Mouse (Mus musculus) left cerebral cortex, adult 2 months (tissue): ENCODE data around the gene Ms4a18. TPM values are rescaled to one million over a fixed set of nuclear protein-coding genes. Genes with fewer than 3 reads are reported as not detected.
A peak's percentile ranks its signal among the peaks of the same experiment; 100 is the strongest.
"Not testable (repeated sequence)": the region's sequence is repeated elsewhere in the genome, so short reads cannot be mapped to it uniquely, and the experiment has no call there.

Experiments used
- DNase-seq, 2 experiments: peaks; one replicate each; pipeline ENCODE4 v3.0.0; 2021 to 2022; ENCODE audit warnings: low spot score in 2 of 2, mixed read lengths in 1 of 2; ENCODE audit errors: extremely low spot score in 1 of 2
- H3K27ac ChIP-seq: fragments of 200-600 bp; 2 replicates; pipeline ENCODE4 v1.8.1; 2022
- H3K4me3 ChIP-seq: fragments of 200-600 bp; 2 replicates; pipeline ENCODE4 v1.8.1; 2022
- CTCF ChIP-seq: fragments of 200-600 bp; IDR thresholded peaks from 2 replicates; pipeline ENCODE4 v1.8.1; 2022; ENCODE audit warnings: antibody characterized with exemption, mild to moderate bottlenecking, moderate library complexity
- intact Hi-C: fragments of 180-260 bp; cut with DNase I; formaldehyde crosslinking; loops from one replicate; pipeline ENCODE4 v1.15.1; 2025
- long read RNA-seq, 2 experiments: library from polyadenylated mRNA; stranded (forward); transcript quantifications; one replicate each; pipeline ENCODE4 v2.0.0; 2021; ENCODE audit warnings: borderline mapping rate in 2 of 2
- total RNA-seq, 2 experiments: library from RNA; stranded (reverse); gene quantifications; 2 replicates each; pipeline ENCODE4 v1.2.3; 2021

Ms4a18 gene
- not detected for total RNA-seq
- long read RNA-seq, experiment 1 = 0 reads
- long read RNA-seq, experiment 2 = 0 reads

- intact Hi-C loops = no loop called here
- DNase-seq = no peak
- no peak within 1 kb of the TSS for H3K4me3 ChIP-seq
- TF ChIP-seq CTCF = no peak
- no peak within 1 kb of the TSS for H3K27ac ChIP-seq
Observed at GRCm38 (mm10) chr19:11017891-11018290, at the start of gene Ms4a18. Gene Ms4a18, minus strand, starts transcription at chr19:11018031.

- Histone ChIP-seq H3K4me3 (no peak overlapping the region), H3K27ac (no peak overlapping the region)
- no peak for DNase-seq
- intact Hi-C loops = no loop called here
- no peak for TF ChIP-seq CTCF
Observed at GRCm38 (mm10) chr19:11065202-11065875, 47.5 kb upstream of the Ms4a18 start.

- Histone ChIP-seq H3K4me3 (no peak overlapping the region), H3K27ac (no peak overlapping the region)
- no peak for DNase-seq
- TF ChIP-seq CTCF = no peak
- intact Hi-C loops = no loop called here
Observed at GRCm38 (mm10) chr19:11060900-11061299, 43.1 kb upstream of the Ms4a18 start.

GRCm38 (mm10) chr19:11059967-11060366, 42.1 kb upstream of the Ms4a18 start:
- H3K4me3 ChIP-seq = no peak overlapping the region
- TF ChIP-seq CTCF = no peak
- no peak overlapping the region for H3K27ac ChIP-seq
- intact Hi-C loops = no loop called here
- no peak for DNase-seq

- H3K27ac ChIP-seq, intact Hi-C loops, DNase-seq, H3K4me3 ChIP-seq: not testable (repeated sequence)
Observed at GRCm38 (mm10) chr19:11055700-11056099, 37.9 kb upstream of the Ms4a18 start.

- no peak overlapping the region for H3K4me3 ChIP-seq
- H3K27ac ChIP-seq = no peak overlapping the region
- TF ChIP-seq CTCF = no peak
- intact Hi-C loops = no loop called here
- DNase-seq = no peak
Observed at GRCm38 (mm10) chr19:11053277-11053676, 35.4 kb upstream of the Ms4a18 start.

GRCm38 (mm10) chr19:11052877-11053276, 35.0 kb upstream of the Ms4a18 start:
- H3K4me3 ChIP-seq = no peak overlapping the region
- no peak for DNase-seq
- intact Hi-C loops = no loop called here
- no peak overlapping the region for H3K27ac ChIP-seq
- TF ChIP-seq CTCF = no peak

- intact Hi-C loops = no loop called here
- Histone ChIP-seq H3K4me3 (no peak overlapping the region), H3K27ac (no peak overlapping the region)
- no peak for TF ChIP-seq CTCF
- DNase-seq = no peak
Observed at GRCm38 (mm10) chr19:11050286-11050685, 32.5 kb upstream of the Ms4a18 start.

GRCm38 (mm10) chr19:11049426-11049825, 31.6 kb upstream of the Ms4a18 start:
- intact Hi-C loops = loop anchor here (10.0 kb wide), 1 partner anchor 295 kb away; no protein-coding TSS in a partner anchor
- Histone ChIP-seq H3K4me3 (no peak overlapping the region), H3K27ac (no peak overlapping the region)
- no peak for TF ChIP-seq CTCF
- DNase-seq = no peak

GRCm38 (mm10) chr19:11048503-11048902, 30.7 kb upstream of the Ms4a18 start:
- Histone ChIP-seq H3K27ac (no peak overlapping the region), H3K4me3 (no peak overlapping the region)
- TF ChIP-seq CTCF = no peak
- DNase-seq = no peak
- intact Hi-C loops = loop anchor here (10.0 kb wide), 1 partner anchor 296 kb away; no protein-coding TSS in a partner anchor

GRCm38 (mm10) chr19:11048009-11048408, 30.2 kb upstream of the Ms4a18 start:
- TF ChIP-seq CTCF = no peak
- intact Hi-C loops = loop anchor here (10.0 kb wide), 1 partner anchor 297 kb away; no protein-coding TSS in a partner anchor
- DNase-seq = no peak
- no peak overlapping the region for H3K4me3 ChIP-seq
- H3K27ac ChIP-seq = no peak overlapping the region

- intact Hi-C loops = loop anchor here (10.0 kb wide), 1 partner anchor 300 kb away; no protein-coding TSS in a partner anchor
- H3K4me3 ChIP-seq = peak overlapping the region; percentile 33
- DNase-seq = peak; percentile 22 to 39
- peak; percentile 70 for TF ChIP-seq CTCF
- H3K27ac ChIP-seq = no peak overlapping the region
Observed at GRCm38 (mm10) chr19:11044996-11045711, 27.3 kb upstream of the Ms4a18 start.
